Mouse (Mus musculus): ENCODE measurements at regions not wholly inside any gene's neighbourhood (a gene's known extent, or its start where the extent isn't known, plus 50 kb on each side); places are given as distances from the start of the nearest gene placed in this dataset.
"Not testable (repeated sequence)": the region's sequence is repeated elsewhere in the genome, so short reads cannot be mapped to it uniquely, and the experiment has no call there.

- H3K36me3 ChIP-seq: no peaks in the 10 kb centered on the region
- no peaks in the 10 kb centered on the region for H3K4me1 ChIP-seq
- H3K9ac ChIP-seq: no peak overlapping the region
- no peak for ATAC-seq (ENCODE audit: low FRiP score, low read depth)
- 74% methylated on average over 1 of the region's 1 CpGs for WGBS
- H3K27me3 ChIP-seq: 0 out of 2 replicates have a peak, but pooled peaks cover 10% of the 10 kb centered on the region
- H3K4me2 ChIP-seq (replicated peaks): no peak overlapping the region
- no peak overlapping the region for H3K27ac ChIP-seq
- H3K4me3 ChIP-seq: no peak overlapping the region
- no peaks in the 10 kb centered on the region for H3K9me3 ChIP-seq
Measured at GRCm38 (mm10) chr5:149857019-149857418, 161.5 kb upstream of the Rxfp2 start.

GRCm38 (mm10) chr5:149861489-149861962 lies 156.9 kb upstream of the Rxfp2 start:
- Histone ChIP-seq H3K27ac (no peak overlapping the region), H3K36me3 (no peaks in the 10 kb centered on the region), H3K4me2 (replicated peaks) (no peak overlapping the region), H3K4me3 (no peak overlapping the region), H3K27me3 (no peaks in the 10 kb centered on the region), H3K9me3 (no peaks in the 10 kb centered on the region), H3K4me1 (no peaks in the 10 kb centered on the region), H3K9ac (no peak overlapping the region)
- ATAC-seq (ENCODE audit: low FRiP score, low read depth): peak; percentile 67; the same call in 1 of the 2 replicates
- WGBS: 40% methylated on average over 4 of the region's 4 CpGs

GRCm38 (mm10) chr5:149867926-149868325 lies 150.5 kb upstream of the Rxfp2 start:
- no peak for ATAC-seq (ENCODE audit: low FRiP score, low read depth)
- H3K4me3 ChIP-seq: no peak overlapping the region
- H3K27me3 ChIP-seq: no peaks in the 10 kb centered on the region
- no peak overlapping the region for H3K9ac ChIP-seq
- H3K9me3 ChIP-seq: no peaks in the 10 kb centered on the region
- H3K27ac ChIP-seq: no peak overlapping the region
- 66% methylated on average over 7 of the region's 7 CpGs for WGBS
- no peak overlapping the region for H3K4me2 ChIP-seq (replicated peaks)
- no peaks in the 10 kb centered on the region for H3K36me3 ChIP-seq
- no peaks in the 10 kb centered on the region for H3K4me1 ChIP-seq

GRCm38 (mm10) chr5:149869441-149869840 lies 149.0 kb upstream of the Rxfp2 start:
- no peaks in the 10 kb centered on the region for H3K9me3 ChIP-seq
- no peaks in the 10 kb centered on the region for H3K36me3 ChIP-seq
- no peaks in the 10 kb centered on the region for H3K4me1 ChIP-seq
- no peaks in the 10 kb centered on the region for H3K27me3 ChIP-seq
- H3K27ac ChIP-seq: no peak overlapping the region
- H3K4me2 ChIP-seq (replicated peaks): no peak overlapping the region
- no peak overlapping the region for H3K4me3 ChIP-seq
- no peak for ATAC-seq (ENCODE audit: low FRiP score, low read depth)
- WGBS: 72% methylated on average over 5 of the region's 5 CpGs
- no peak overlapping the region for H3K9ac ChIP-seq

GRCm38 (mm10) chr5:149870596-149870995 lies 147.9 kb upstream of the Rxfp2 start:
- WGBS: 86% methylated on average over 2 of the region's 2 CpGs
- no peak overlapping the region for H3K4me3 ChIP-seq
- H3K36me3 ChIP-seq: no peaks in the 10 kb centered on the region
- no peak for ATAC-seq (ENCODE audit: low FRiP score, low read depth)
- no peaks in the 10 kb centered on the region for H3K4me1 ChIP-seq
- no peak overlapping the region for H3K27ac ChIP-seq
- no peak overlapping the region for H3K9ac ChIP-seq
- no peaks in the 10 kb centered on the region for H3K9me3 ChIP-seq
- H3K4me2 ChIP-seq (replicated peaks): no peak overlapping the region
- no peaks in the 10 kb centered on the region for H3K27me3 ChIP-seq

GRCm38 (mm10) chr5:149871521-149871920 lies 147.0 kb upstream of the Rxfp2 start:
- no peak overlapping the region for H3K4me2 ChIP-seq (replicated peaks)
- no peaks in the 10 kb centered on the region for H3K9me3 ChIP-seq
- ATAC-seq (ENCODE audit: low FRiP score, low read depth): no peak
- 33% methylated on average over 2 of the region's 2 CpGs for whole genome bisulfite sequencing
- no peak overlapping the region for H3K4me3 ChIP-seq
- no peaks in the 10 kb centered on the region for H3K4me1 ChIP-seq
- H3K9ac ChIP-seq: no peak overlapping the region
- H3K27me3 ChIP-seq: no peaks in the 10 kb centered on the region
- H3K36me3 ChIP-seq: no peaks in the 10 kb centered on the region
- no peak overlapping the region for H3K27ac ChIP-seq

- Histone ChIP-seq H3K36me3 (no peaks in the 10 kb centered on the region), H3K27ac (no peak overlapping the region), H3K27me3 (no peaks in the 10 kb centered on the region), H3K4me2 (replicated peaks) (no peak overlapping the region), H3K9me3 (no peaks in the 10 kb centered on the region), H3K4me3 (no peak overlapping the region), H3K4me1 (no peaks in the 10 kb centered on the region), H3K9ac (no peak overlapping the region)
- 36% methylated on average over 9 of the region's 9 CpGs for WGBS
- no peak for ATAC-seq (ENCODE audit: low FRiP score, low read depth)
Measured at GRCm38 (mm10) chr5:149873482-149874002, 144.9 kb upstream of the Rxfp2 start.

- H3K4me3 ChIP-seq: no peak overlapping the region
- H3K36me3 ChIP-seq: no peaks in the 10 kb centered on the region
- H3K27me3 ChIP-seq: no peaks in the 10 kb centered on the region
- no peak overlapping the region for H3K9ac ChIP-seq
- no peak for ATAC-seq (ENCODE audit: low FRiP score, low read depth)
- no peak overlapping the region for H3K4me2 ChIP-seq (replicated peaks)
- H3K4me1 ChIP-seq: 0 out of 2 replicates have a peak, but pooled peaks cover 3% of the 10 kb centered on the region
- no peak overlapping the region for H3K27ac ChIP-seq
- 84% methylated on average over 2 of the region's 2 CpGs for WGBS
- no peaks in the 10 kb centered on the region for H3K9me3 ChIP-seq
Measured at GRCm38 (mm10) chr5:149874342-149874741, 144.1 kb upstream of the Rxfp2 start.

GRCm38 (mm10) chr5:149892453-149892852 lies 126.0 kb upstream of the Rxfp2 start:
- not testable (repeated sequence) for H3K27ac ChIP-seq; H3K4me1 ChIP-seq; ATAC-seq (ENCODE audit: low FRiP score, low read depth); H3K36me3 ChIP-seq; H3K27me3 ChIP-seq; H3K9ac ChIP-seq; H3K9me3 ChIP-seq; H3K4me2 ChIP-seq (replicated peaks); H3K4me3 ChIP-seq

- H3K9ac ChIP-seq: no peak overlapping the region
- no peak overlapping the region for H3K27ac ChIP-seq
- H3K27me3 ChIP-seq: no peaks in the 10 kb centered on the region
- no peak overlapping the region for H3K4me2 ChIP-seq (replicated peaks)
- no peaks in the 10 kb centered on the region for H3K36me3 ChIP-seq
- no peak for ATAC-seq (ENCODE audit: low FRiP score, low read depth)
- H3K9me3 ChIP-seq: no peaks in the 10 kb centered on the region
- peaks cover 18% of the 10 kb centered on the region for H3K4me1 ChIP-seq
- H3K4me3 ChIP-seq: no peak overlapping the region
- WGBS: 52% methylated on average over 3 of the region's 3 CpGs
Measured at GRCm38 (mm10) chr5:149906927-149907326, 111.5 kb upstream of the Rxfp2 start.

- H3K27ac ChIP-seq: 0 out of 2 replicates have a peak overlapping the region, but pooled peaks have one; percentile 29
- WGBS: 58% methylated on average over 4 of the region's 4 CpGs
Measured at GRCm38 (mm10) chr5:149908376-149909078, 109.9 kb upstream of the Rxfp2 start.

GRCm38 (mm10) chr5:149909108-149909739 lies 109.3 kb upstream of the Rxfp2 start:
- 0 out of 2 replicates have a peak, but pooled peaks have one; percentile 66 for ATAC-seq (ENCODE audit: low FRiP score, low read depth)
- Histone ChIP-seq H3K36me3 (no peaks in the 10 kb centered on the region), H3K27ac (peak overlapping the region; percentile 29; the same call in 1 of the 2 replicates), H3K4me2 (replicated peaks) (peak overlapping the region; percentile 30), H3K27me3 (no peaks in the 10 kb centered on the region), H3K9me3 (no peaks in the 10 kb centered on the region), H3K4me3 (no peak overlapping the region), H3K9ac (0 out of 2 replicates have a peak overlapping the region, but pooled peaks have one; percentile 19), H3K4me1 (peaks cover 18% of the 10 kb centered on the region)
- 20% methylated on average over 13 of the region's 13 CpGs for WGBS

More at GRCm38 (mm10) chr5:149908376-149909078, 109.9 kb upstream of the Rxfp2 start:
- peaks cover 18% of the 10 kb centered on the region for H3K4me1 ChIP-seq
- H3K9ac ChIP-seq: no peak overlapping the region
- H3K27me3 ChIP-seq: no peaks in the 10 kb centered on the region
- no peak overlapping the region for H3K4me2 ChIP-seq (replicated peaks)
- H3K36me3 ChIP-seq: no peaks in the 10 kb centered on the region
- H3K9me3 ChIP-seq: no peaks in the 10 kb centered on the region
- H3K4me3 ChIP-seq: no peak overlapping the region
- ATAC-seq (ENCODE audit: low FRiP score, low read depth): no peak
